Mouse (Mus musculus) adrenal gland, postnatal 14 days (tissue): ENCODE measurements at regions not wholly inside any gene's neighbourhood (a gene's known extent, or its start where the extent isn't known, plus 50 kb on each side); places are given as distances from the start of the nearest gene placed in this dataset.
"Not testable (repeated sequence)": the region's sequence is repeated elsewhere in the genome, so short reads cannot be mapped to it uniquely, and the experiment has no call there.

Source experiments
- DNase-seq: peaks from one replicate; pipeline ENCODE4 v3.0.0; 2021; ENCODE audit warnings: mixed read lengths

DNA sequence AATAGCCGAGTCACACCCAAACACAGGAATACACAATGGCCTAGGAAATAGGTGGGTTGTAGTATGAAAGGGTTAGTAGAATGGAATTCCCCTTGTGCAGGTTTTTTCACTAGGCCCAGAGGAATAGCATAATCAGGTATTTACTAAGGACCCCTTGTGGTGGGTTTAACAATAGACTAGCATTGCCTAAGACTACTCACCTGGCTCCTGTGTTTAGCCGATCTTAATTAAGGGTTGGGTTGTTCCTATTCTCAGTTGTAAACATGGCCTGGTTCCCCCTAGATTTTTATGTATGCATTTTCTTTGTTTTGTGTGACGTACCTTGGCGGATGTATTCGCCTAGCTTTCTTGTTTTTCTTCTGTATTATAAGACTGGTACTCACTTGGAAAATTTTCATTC lies 90.8 kb upstream of the Srd5a2 start:
- not testable (repeated sequence) for DNase-seq

DNA sequence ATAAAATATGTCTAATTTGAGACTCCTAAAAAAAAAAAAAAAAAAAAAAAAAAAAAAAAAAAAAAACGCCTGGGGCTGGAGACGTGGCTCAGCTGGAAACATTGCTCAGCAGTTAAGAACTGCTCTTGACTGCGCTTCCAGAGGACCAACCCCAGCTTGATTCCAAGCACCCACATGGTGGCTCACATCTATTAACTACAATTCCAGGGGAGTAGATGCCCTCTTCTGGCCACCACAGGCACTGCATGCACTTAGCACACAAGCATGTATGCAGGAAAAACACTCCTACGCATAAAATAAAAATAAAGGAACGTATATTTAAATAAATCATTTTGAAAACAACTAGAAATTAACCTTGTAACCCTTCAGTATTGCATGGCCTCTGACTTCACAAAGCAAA lies 87.3 kb upstream of the Srd5a2 start:
- DNase-seq: peak; percentile 20

DNA sequence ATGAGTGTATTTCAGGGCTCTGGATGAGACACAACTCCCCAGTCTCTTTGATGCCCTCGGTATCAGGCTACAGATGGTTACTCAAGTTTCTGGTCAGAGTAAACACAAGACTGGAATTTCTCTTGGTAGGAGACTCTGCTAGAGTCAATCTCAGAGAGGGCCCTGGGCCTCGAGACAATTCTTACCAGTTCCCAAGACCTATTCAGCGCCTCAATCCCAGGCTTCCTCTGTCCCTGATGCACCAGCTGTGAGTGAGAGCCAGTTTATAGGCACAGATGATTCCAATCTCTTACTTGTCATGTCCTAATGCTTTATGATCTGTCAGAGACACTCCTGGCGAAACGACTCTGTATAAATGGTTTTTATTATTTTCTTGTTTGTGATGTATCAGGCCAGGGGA lies 83.8 kb upstream of the Srd5a2 start:
- DNase-seq: no peak

DNA sequence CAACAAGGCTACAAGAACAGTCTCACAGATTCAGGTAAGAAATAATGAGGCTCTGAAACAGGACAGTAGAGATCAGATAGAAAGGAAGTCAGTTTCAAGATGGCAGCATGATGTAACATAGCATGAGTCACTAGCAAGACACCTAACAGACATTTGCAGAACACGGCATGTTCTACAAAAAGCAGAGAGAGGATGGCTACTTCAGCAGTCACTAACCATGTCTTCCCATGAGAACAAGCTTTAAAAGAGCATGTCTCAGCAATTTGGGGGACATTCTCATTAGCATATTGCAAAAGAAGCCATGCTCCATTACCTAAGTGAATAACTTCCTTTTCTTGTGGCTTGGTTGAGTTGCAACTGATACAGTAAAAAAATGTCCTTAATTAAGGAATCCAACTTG lies 75.2 kb upstream of the Srd5a2 start:
- DNase-seq: no peak

DNA sequence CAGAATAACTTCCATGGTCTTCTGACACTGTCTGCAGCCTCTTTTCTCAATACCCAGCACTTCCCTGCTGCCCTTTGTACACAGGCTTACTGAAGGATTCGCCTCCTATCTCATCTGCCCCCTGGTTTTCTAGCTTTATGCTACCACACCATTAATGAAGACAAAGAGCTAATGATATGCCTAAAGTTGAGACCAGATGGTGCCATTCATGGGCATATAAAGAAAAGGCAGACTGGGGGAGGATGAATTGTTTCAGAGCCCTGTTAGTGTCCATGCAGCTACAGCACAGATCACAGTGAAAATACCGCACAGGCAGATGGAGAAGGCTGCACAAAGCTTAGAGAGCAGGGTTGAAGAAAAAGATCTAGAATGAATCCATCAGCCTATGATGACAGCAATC lies 73.3 kb upstream of the Srd5a2 start:
- DNase-seq: no peak
